Mouse (Mus musculus) C2C12 (cell line): Measurements from ENCODE around the gene Stx2. TPM values are rescaled to one million over a fixed set of nuclear protein-coding genes. Genes with fewer than 3 reads are reported as not detected.

Experiments
- H3K27me3 ChIP-seq: one replicate; pipeline ENCODE4 v1.6.1; 2011; ENCODE audit not compliant: control insufficient read depth, insufficient read depth, insufficient read length
- H3K36me3 ChIP-seq: one replicate; pipeline ENCODE4 v1.6.1; 2011; ENCODE audit not compliant: control insufficient read depth, insufficient read depth
- H3K4me3 ChIP-seq: one replicate; pipeline ENCODE4 v1.5.1; 2011; ENCODE audit warnings: mild to moderate bottlenecking, control low read depth; ENCODE audit not compliant: poor library complexity, insufficient read depth, severe bottlenecking
- H3K79me2 ChIP-seq: one replicate; pipeline ENCODE4 v1.6.1; 2011; ENCODE audit not compliant: control insufficient read depth, insufficient read depth
- H3K79me3 ChIP-seq: one replicate; pipeline ENCODE4 v1.6.1; 2011; ENCODE audit warnings: low read depth, control low read depth
- H3ac ChIP-seq: one replicate; pipeline ENCODE3; 2011; ENCODE audit warnings: low read depth; ENCODE audit not compliant: control insufficient read depth, insufficient read length
- CEBPB ChIP-seq: IDR thresholded peaks from one replicate; pipeline ENCODE4 v1.6.1; 2011; ENCODE audit warnings: low read depth, mild to moderate bottlenecking, control low read depth, moderate library complexity
- CTCF ChIP-seq: IDR thresholded peaks from one replicate; pipeline ENCODE4 v1.5.1; 2011; ENCODE audit not compliant: control insufficient read depth, insufficient read depth, insufficient read length
- FOSL1 ChIP-seq: IDR thresholded peaks from one replicate; pipeline ENCODE4 v1.8.0; 2011; ENCODE audit warnings: mild to moderate bottlenecking, low read length; ENCODE audit not compliant: poor library complexity, insufficient read depth, severe bottlenecking
- MAX ChIP-seq: IDR thresholded peaks from one replicate; pipeline ENCODE4 v1.6.1; 2011; ENCODE audit warnings: mild to moderate bottlenecking, control low read depth
- MYOD1 ChIP-seq: IDR thresholded peaks from one replicate; pipeline ENCODE4 v1.6.1; 2011; ENCODE audit warnings: low read depth; ENCODE audit not compliant: control insufficient read depth, insufficient read length
- MYOG ChIP-seq: IDR thresholded peaks from one replicate; pipeline ENCODE4 v1.6.1; 2011; ENCODE audit not compliant: control insufficient read depth, insufficient read length; ENCODE audit errors: extremely low read depth
- USF1 ChIP-seq: IDR thresholded peaks from one replicate; pipeline ENCODE4 v1.6.1; 2011; ENCODE audit warnings: low read depth, mild to moderate bottlenecking, control low read depth, moderate library complexity
- polyA plus RNA-seq: library from polyadenylated mRNA; unstranded; fragments of >200 nt; fragmentation: generic; extraction: Trizol; gene quantifications from one replicate; pipeline ENCODE4 v1.2.1, GENCODE M21; 2012; ENCODE audit warnings: missing spikeins

Stx2 gene
- polyA plus RNA-seq, 1 experiment, result 24.1 TPM

- Histone ChIP-seq H3K79me2 (no peaks in the 10 kb centered on the region), H3K27me3 (no peaks in the 10 kb centered on the region), H3ac (no peak overlapping the region), H3K36me3 (no peaks in the 10 kb centered on the region), H3K4me3 (no peak overlapping the region), H3K79me3 (no peaks in the 10 kb centered on the region)
- TF ChIP-seq CTCF, result no peak
- TF ChIP-seq MYOG, result no peak
- no peak for TF ChIP-seq FOSL1
- TF ChIP-seq MAX, result no peak
- TF ChIP-seq CEBPB, result no peak
- TF ChIP-seq USF1, result no peak
- no peak for TF ChIP-seq MYOD1
Measured at GRCm38 (mm10) chr5:128935359-128935899, 72.9 kb downstream of the Stx2 start.

Other genes starting within 250 kb of the Stx2 start
- not detected for gene Rimbp2, start 55.1 kb downstream of the Stx2 start, polyA plus RNA-seq
- 738 TPM for gene Ran, start 11.5 kb upstream of the Stx2 start, polyA plus RNA-seq
- gene Adgrd1, start 88.2 kb upstream of the Stx2 start, polyA plus RNA-seq, result 0.04 TPM